Comparison of ENCODE assay signal across 15 mouse cellular contexts in the genomic region with DNA sequence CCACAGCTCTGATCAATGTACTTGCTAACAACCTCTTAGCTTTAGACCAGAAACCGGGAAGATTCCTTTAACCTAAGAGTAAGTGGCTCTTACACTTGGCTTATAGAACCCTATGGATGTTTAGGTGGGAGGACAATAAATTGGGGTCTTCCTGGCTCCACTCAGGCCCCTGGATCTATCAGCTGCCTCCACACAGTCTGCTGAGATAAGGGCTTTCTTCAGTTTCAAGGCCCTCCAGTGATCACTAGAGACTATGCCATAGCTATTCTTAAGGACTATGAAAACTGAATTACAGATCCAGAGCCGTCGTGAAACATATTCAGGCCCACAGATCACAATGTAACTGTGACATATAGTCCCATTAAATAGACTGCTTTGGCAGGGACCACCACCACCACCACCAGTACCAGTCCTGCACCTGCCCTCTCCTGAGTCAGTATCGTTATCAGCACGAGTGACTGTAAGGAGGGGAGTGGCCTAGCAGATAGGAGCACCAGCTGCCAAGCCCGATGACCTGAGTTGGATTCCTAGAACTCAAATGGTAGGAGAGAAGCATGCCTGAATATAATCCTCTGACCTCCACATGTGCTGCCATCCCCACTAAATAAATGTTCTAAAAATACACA. TPM values are rescaled to one million over a fixed set of nuclear protein-coding genes. Genes with fewer than 3 reads are reported as not detected.
DNase-seq lines count a peak whose midpoint lies in the region; ATAC-seq and TF ChIP-seq lines count a peak whose summit lies in the region.
"Had no signal": no experiment of that assay in that cellular context is flagged by ENCODE, and none has a peak within 500 bp of the region (broad histone marks: within the 10 kb centered on the region; RNA-seq: fewer than 3 reads in every experiment).

No protein-coding gene starts in this region.

- ATAC-seq in heart, embryonic 11.5 days (replicated peaks; ENCODE audit: insufficient number of reproducible peaks, low FRiP score, low TSS enrichment): peak; percentile 67; the same call in 1 of the 2 replicates
- peak; percentile 51; the same call in 1 of the 2 replicates for ATAC-seq in intestine, embryonic 16.5 days
- ATAC-seq in megakaryocyte, adult 5-6 weeks (ENCODE audit: poor library complexity, severe bottlenecking): 0 out of 2 replicates have a peak, but pooled peaks have one; percentile 26
- ATAC-seq: hindbrain, embryonic 16.5 days had no signal

- 55% methylated on average over 6 of the region's 6 CpGs for WGBS in heart, embryonic 11.5 days (ENCODE audit: insufficient replicate concordance)
- whole genome bisulfite sequencing in intestine, embryonic 16.5 days: 76% methylated on average over 6 of the region's 6 CpGs
- 92% methylated on average over 6 of the region's 6 CpGs for WGBS in embryonic facial prominence, embryonic 10.5 days

- H3K9ac ChIP-seq in heart, embryonic 11.5 days (ENCODE audit: low read depth, low read length): 0 out of 2 replicates have a peak overlapping the region, but pooled peaks have one; percentile 46
- no peak overlapping the region for H3K9ac ChIP-seq in MEL (ENCODE audit: control insufficient read depth, low read depth, low read length, poor library complexity, severe bottlenecking)
- H3K9ac ChIP-seq in intestine, embryonic 16.5 days (ENCODE audit: low read depth, low read length): no peak overlapping the region
- H3K9ac ChIP-seq: limb, embryonic 12.5 days; neural tube, embryonic 13.5 days had no signal

- DNase-seq in heart, adult 18-20 months: no peak
- DNase-seq in MEL (ENCODE audit: low read depth, low spot score): peak; percentile 68
- DNase-seq in left cerebral cortex, postnatal 36 days (ENCODE audit: low spot score in 2 of 2): no peak
- no peak for DNase-seq in embryonic facial prominence, embryonic 10.5 days (ENCODE audit: low spot score)
- no peak for DNase-seq in urinary bladder, adult 2 months (ENCODE audit: low spot score)
- DNase-seq: cerebellum, adult 9-11 months; kidney, adult 9 months had no signal

- H3K9me3 ChIP-seq in heart, embryonic 11.5 days (replicated peaks; ENCODE audit: control insufficient read depth, low read length): no peaks in the 10 kb centered on the region
- H3K9me3 ChIP-seq in MEL (replicated peaks; ENCODE audit: insufficient read depth, low read length): no peaks in the 10 kb centered on the region
- no peaks in the 10 kb centered on the region for H3K9me3 ChIP-seq in intestine, embryonic 16.5 days (ENCODE audit: control insufficient read depth, low read length)
- no peaks in the 10 kb centered on the region for H3K9me3 ChIP-seq in embryonic facial prominence, embryonic 10.5 days
- H3K9me3 ChIP-seq: limb, embryonic 12.5 days; midbrain, embryonic 10.5 days; neural tube, embryonic 13.5 days had no signal

- peaks cover 7% of the 10 kb centered on the region; the same call in 1 of the 2 replicates for H3K4me1 ChIP-seq in heart, embryonic 11.5 days (ENCODE audit: control insufficient read depth, insufficient read depth, low read length)
- H3K4me1 ChIP-seq in MEL (ENCODE audit: control insufficient read depth in 1 of 2, insufficient read depth in 2 of 2, low read length in 2 of 2): peaks cover 8 to 25% of the 10 kb centered on the region in 2 experiments
- H3K4me1 ChIP-seq in intestine, embryonic 16.5 days (ENCODE audit: control insufficient read depth, insufficient read depth, low read length): peaks cover 7% of the 10 kb centered on the region; the same call in 1 of the 2 replicates
- peaks cover 13% of the 10 kb centered on the region for H3K4me1 ChIP-seq in embryonic facial prominence, embryonic 10.5 days

- no peak overlapping the region for H3K4me3 ChIP-seq in heart, embryonic 11.5 days (ENCODE audit: low read depth, low read length)
- H3K4me3 ChIP-seq in MEL (ENCODE audit: control insufficient read depth in 1 of 2, insufficient read depth in 1 of 2, low read depth in 2 of 2, low read length in 2 of 2): no peak overlapping the region
- H3K4me3 ChIP-seq in intestine, embryonic 16.5 days (ENCODE audit: low read length): no peak overlapping the region
- no peak overlapping the region for H3K4me3 ChIP-seq in embryonic facial prominence, embryonic 10.5 days
- H3K4me3 ChIP-seq: limb, embryonic 12.5 days; midbrain, embryonic 10.5 days; neural tube, embryonic 13.5 days had no signal

- H3K36me3 ChIP-seq in heart, embryonic 11.5 days (ENCODE audit: control insufficient read depth, insufficient read depth, low read length): peaks cover 27% of the 10 kb centered on the region
- peaks cover 4 to 22% of the 10 kb centered on the region in 2 experiments; a peak in 3 of 4 replicates for H3K36me3 ChIP-seq in MEL (ENCODE audit: control insufficient read depth in 1 of 2, insufficient read depth in 2 of 2, low read length in 2 of 2)
- peaks cover 9% of the 10 kb centered on the region for H3K36me3 ChIP-seq in intestine, embryonic 16.5 days (ENCODE audit: control insufficient read depth, insufficient read depth, low read length)
- peaks cover 71% of the 10 kb centered on the region for H3K36me3 ChIP-seq in embryonic facial prominence, embryonic 10.5 days (replicated peaks)

- peak overlapping the region; percentile 73 for H3K27ac ChIP-seq in heart, embryonic 11.5 days (ENCODE audit: low read depth, low read length)
- H3K27ac ChIP-seq in MEL (ENCODE audit: control insufficient read depth, low read depth, low read length): peak overlapping the region; percentile 67
- no peak overlapping the region for H3K27ac ChIP-seq in intestine, embryonic 16.5 days (ENCODE audit: low read length)
- H3K27ac ChIP-seq in embryonic facial prominence, embryonic 10.5 days (replicated peaks): no peak overlapping the region; the same call in 1 of the 2 replicates
- H3K27ac ChIP-seq: limb, embryonic 12.5 days; midbrain, embryonic 10.5 days; neural tube, embryonic 13.5 days had no signal

- TF ChIP-seq CTCF in MEL (IDR thresholded peaks at IDR 0.05 in 2 of 3, conservative IDR thresholded peaks at IDR 0.05 in 1 of 3; ENCODE audit: control insufficient read depth in 1 of 3, insufficient read depth in 1 of 3, low read depth in 2 of 3, low read length in 3 of 3, poor library complexity in 1 of 3, severe bottlenecking in 1 of 3): no peak

- intact Hi-C loops in left cerebral cortex, postnatal 36 days (cut with DNase I): no loop called here

- no peak for TF ChIP-seq RAD21 in MEL (IDR thresholded peaks at IDR 0.05; ENCODE audit: low read depth, low read length)

- peak; percentile 28 to 74; a peak in 3 of 4 replicates for TF ChIP-seq EP300 in MEL (IDR thresholded peaks at IDR 0.05; ENCODE audit: low read depth in 1 of 2, low read length in 2 of 2)

- no peak for TF ChIP-seq POLR2A in MEL (IDR thresholded peaks at IDR 0.05; ENCODE audit: control insufficient read depth in 1 of 2, insufficient read depth in 1 of 2, low read depth in 1 of 2, low read length in 2 of 2, poor library complexity in 1 of 2)

- no peak overlapping the region for H3K4me2 ChIP-seq in heart, embryonic 11.5 days
- no peak overlapping the region for H3K4me2 ChIP-seq in intestine, embryonic 16.5 days (ENCODE audit: low read depth, low read length)
- H3K4me2 ChIP-seq: limb, embryonic 12.5 days; neural tube, embryonic 13.5 days had no signal

- no peaks in the 10 kb centered on the region for H3K79me2 ChIP-seq in MEL (ENCODE audit: control insufficient read depth, insufficient read depth, low read length, poor library complexity)

- no peaks in the 10 kb centered on the region for H3K27me3 ChIP-seq in heart, embryonic 11.5 days (ENCODE audit: control insufficient read depth, insufficient read depth, low read length)
- no peaks in the 10 kb centered on the region for H3K27me3 ChIP-seq in MEL (ENCODE audit: control insufficient read depth in 1 of 2, insufficient read depth in 2 of 2, low read length in 2 of 2)
- peaks cover 7% of the 10 kb centered on the region; the same call in 1 of the 2 replicates for H3K27me3 ChIP-seq in intestine, embryonic 16.5 days (replicated peaks; ENCODE audit: control insufficient read depth, insufficient read depth, low read length)
- peaks cover 35% of the 10 kb centered on the region for H3K27me3 ChIP-seq in embryonic facial prominence, embryonic 10.5 days (replicated peaks; ENCODE audit: low read depth, poor library complexity, severe bottlenecking)

RNA-seq across cellular contexts. Expression of a gene that starts 8.1 kb away (rescaled TPM):
- polyA plus RNA-seq in heart, embryonic 11.5 days (2014; fragmentation: Nextera tagmentation; extraction: Ambion mirVana): 15.7 and 16.2 TPM in 2 replicates
- 1 to 10 TPM; 3.5 to 3.7 TPM for total RNA-seq in heart, adult 18-20 months (2021)
- total RNA-seq in MEL (2012; rRNA removed): not detected in 2 replicates
- polyA plus RNA-seq in MEL (2012; ENCODE audit: insufficient read depth in 1 of 2, insufficient read length in 2 of 2, low read depth in 1 of 2, low replicate concordance in 2 of 2, missing spikeins in 1 of 2): not detected
- 3.3 and 4.8 TPM in 2 replicates for polyA plus RNA-seq in intestine, embryonic 16.5 days (2015; fragmentation: Nextera tagmentation; extraction: Ambion mirVana)
- total RNA-seq in megakaryocyte, adult 5-6 weeks (2015): not detected in 2 replicates
- total RNA-seq in megakaryocyte, adult 5-6 weeks (2017): not detected in 2 replicates
- 100 to 1,000 TPM; 279 to 315 TPM for total RNA-seq in left cerebral cortex, postnatal 36 days (2021)
- 2.8 and 4.9 TPM in 2 replicates for polyA plus RNA-seq in embryonic facial prominence, embryonic 10.5 days (2016; fragmentation: Nextera tagmentation; extraction: Ambion mirVana)
- 4.9 and 7.2 TPM in 2 replicates for polyA plus RNA-seq in urinary bladder, adult 2 months (2012; rRNA removed)
- total RNA-seq: monocyte, adult 5-6 weeks had no signal

RNA-seq across cellular contexts. Expression of a gene that starts 10.8 kb away (rescaled TPM):
- polyA plus RNA-seq in heart, embryonic 11.5 days (2014; fragmentation: Nextera tagmentation; extraction: Ambion mirVana): 26.2 and 31.5 TPM in 2 replicates
- total RNA-seq in heart, adult 18-20 months (2021): 10 to 100 TPM; 18.3 to 26.0 TPM
- total RNA-seq in MEL (2012; rRNA removed): 18.0 and 21.9 TPM in 2 replicates
- polyA plus RNA-seq in MEL (2012; ENCODE audit: insufficient read depth in 1 of 2, insufficient read length in 2 of 2, low read depth in 1 of 2, low replicate concordance in 2 of 2, missing spikeins in 1 of 2): 10 to 100 TPM in 1 of 2 experiments, not detected in 1; 23.1 TPM
- polyA plus RNA-seq in intestine, embryonic 16.5 days (2015; fragmentation: Nextera tagmentation; extraction: Ambion mirVana): 24.8 and 27.1 TPM in 2 replicates
- total RNA-seq in megakaryocyte, adult 5-6 weeks (2015): 9.1 and 11.3 TPM in 2 replicates
- 9.3 and 14.1 TPM in 2 replicates for total RNA-seq in megakaryocyte, adult 5-6 weeks (2017)
- total RNA-seq in left cerebral cortex, postnatal 36 days (2021): 10 to 100 TPM; 39.6 to 39.8 TPM
- 58.1 and 59.4 TPM in 2 replicates for polyA plus RNA-seq in embryonic facial prominence, embryonic 10.5 days (2016; fragmentation: Nextera tagmentation; extraction: Ambion mirVana)
- polyA plus RNA-seq in urinary bladder, adult 2 months (2012; rRNA removed): 15.5 and 17.9 TPM in 2 replicates

RNA-seq across cellular contexts. Expression of a gene that starts 10.8 kb away (rescaled TPM):
- polyA plus RNA-seq in heart, embryonic 11.5 days (2014; fragmentation: Nextera tagmentation; extraction: Ambion mirVana): 331 and 358 TPM in 2 replicates
- total RNA-seq in heart, adult 18-20 months (2021): 1,000 to 10,000 TPM in 1 of 2 experiments, 100 to 1,000 TPM in 1; 874 to 1,007 TPM
- 134 and 137 TPM in 2 replicates for total RNA-seq in MEL (2012; rRNA removed)
- 100 to 1,000 TPM in 1 of 2 experiments, not detected in 1; 193 TPM for polyA plus RNA-seq in MEL (2012; ENCODE audit: insufficient read depth in 1 of 2, insufficient read length in 2 of 2, low read depth in 1 of 2, low replicate concordance in 2 of 2, missing spikeins in 1 of 2)
- 301 and 316 TPM in 2 replicates for polyA plus RNA-seq in intestine, embryonic 16.5 days (2015; fragmentation: Nextera tagmentation; extraction: Ambion mirVana)
- 113 and 119 TPM in 2 replicates for total RNA-seq in megakaryocyte, adult 5-6 weeks (2015)
- 61.6 and 70.9 TPM in 2 replicates for total RNA-seq in megakaryocyte, adult 5-6 weeks (2017)
- total RNA-seq in left cerebral cortex, postnatal 36 days (2021): 100 to 1,000 TPM; 229 to 240 TPM
- polyA plus RNA-seq in embryonic facial prominence, embryonic 10.5 days (2016; fragmentation: Nextera tagmentation; extraction: Ambion mirVana): 201 and 206 TPM in 2 replicates
- polyA plus RNA-seq in urinary bladder, adult 2 months (2012; rRNA removed): 153 and 162 TPM in 2 replicates

RNA-seq across cellular contexts. Expression of a gene that starts 46.4 kb away (rescaled TPM):
- 78.7 and 95.7 TPM in 2 replicates for polyA plus RNA-seq in heart, embryonic 11.5 days (2014; fragmentation: Nextera tagmentation; extraction: Ambion mirVana)
- 10 to 100 TPM; 70.7 to 74.4 TPM for total RNA-seq in heart, adult 18-20 months (2021)
- total RNA-seq in MEL (2012; rRNA removed): 46.2 and 49.6 TPM in 2 replicates
- polyA plus RNA-seq in MEL (2012; ENCODE audit: insufficient read depth in 1 of 2, insufficient read length in 2 of 2, low read depth in 1 of 2, low replicate concordance in 2 of 2, missing spikeins in 1 of 2): 100 to 1,000 TPM in 1 of 2 experiments, 10 to 100 TPM in 1; 82.3 to 212 TPM
- polyA plus RNA-seq in intestine, embryonic 16.5 days (2015; fragmentation: Nextera tagmentation; extraction: Ambion mirVana): 71.8 and 73.1 TPM in 2 replicates
- 33.7 and 34.7 TPM in 2 replicates for total RNA-seq in megakaryocyte, adult 5-6 weeks (2015)
- 31.3 and 34.1 TPM in 2 replicates for total RNA-seq in megakaryocyte, adult 5-6 weeks (2017)
- total RNA-seq in left cerebral cortex, postnatal 36 days (2021): 100 to 1,000 TPM; 145 to 163 TPM
- 139 and 145 TPM in 2 replicates for polyA plus RNA-seq in embryonic facial prominence, embryonic 10.5 days (2016; fragmentation: Nextera tagmentation; extraction: Ambion mirVana)
- polyA plus RNA-seq in urinary bladder, adult 2 months (2012; rRNA removed): 90.1 and 90.7 TPM in 2 replicates

RNA-seq across cellular contexts. Expression of a gene that starts 46.8 kb away (rescaled TPM):
- 262 and 263 TPM in 2 replicates for polyA plus RNA-seq in heart, embryonic 11.5 days (2014; fragmentation: Nextera tagmentation; extraction: Ambion mirVana)
- 100 to 1,000 TPM; 203 to 215 TPM for total RNA-seq in heart, adult 18-20 months (2021)
- 85.7 and 91.5 TPM in 2 replicates for total RNA-seq in MEL (2012; rRNA removed)
- 100 to 1,000 TPM in 1 of 2 experiments, not detected in 1; 167 TPM for polyA plus RNA-seq in MEL (2012; ENCODE audit: insufficient read depth in 1 of 2, insufficient read length in 2 of 2, low read depth in 1 of 2, low replicate concordance in 2 of 2, missing spikeins in 1 of 2)
- 409 and 416 TPM in 2 replicates for polyA plus RNA-seq in intestine, embryonic 16.5 days (2015; fragmentation: Nextera tagmentation; extraction: Ambion mirVana)
- total RNA-seq in megakaryocyte, adult 5-6 weeks (2015): 130 and 138 TPM in 2 replicates
- total RNA-seq in megakaryocyte, adult 5-6 weeks (2017): 129 and 168 TPM in 2 replicates
- total RNA-seq in left cerebral cortex, postnatal 36 days (2021): 100 to 1,000 TPM in 1 of 2 experiments, 10 to 100 TPM in 1; 97.5 to 124 TPM
- 248 and 251 TPM in 2 replicates for polyA plus RNA-seq in embryonic facial prominence, embryonic 10.5 days (2016; fragmentation: Nextera tagmentation; extraction: Ambion mirVana)
- 135 and 146 TPM in 2 replicates for polyA plus RNA-seq in urinary bladder, adult 2 months (2012; rRNA removed)

Comparison
In these comparisons a context has a peak if more than half of its experiments do, and no peak if none do; other contexts are left out.
1. H3K27ac ChIP-seq: peak in heart, embryonic 11.5 days (single experiment) and MEL (single experiment); none in intestine, embryonic 16.5 days (single experiment) and embryonic facial prominence, embryonic 10.5 days (single experiment).
2. Peak in every context shown above with its lines, with median percentiles within 50 percentile points of each other: ATAC-seq.